Mouse (Mus musculus): ENCODE measurements around the gene Cxadr.
A peak's percentile ranks its signal among the peaks of the same experiment; 100 is the strongest.
"Not testable (repeated sequence)": the region's sequence is repeated elsewhere in the genome, so short reads cannot be mapped to it uniquely, and the experiment has no call there.

Gene Cxadr

GRCm38 (mm10) chr16:78307476-78308192 is 6.3 kb downstream of the Cxadr start:
- no peak for DNase-seq

- no peak for DNase-seq
Observed at GRCm38 (mm10) chr16:78309258-78309657, 8.0 kb downstream of the Cxadr start.

GRCm38 (mm10) chr16:78313135-78313887 is 12.0 kb downstream of the Cxadr start:
- DNase-seq: no peak

- no peak for DNase-seq
Observed at GRCm38 (mm10) chr16:78314026-78314425, 12.7 kb downstream of the Cxadr start.

GRCm38 (mm10) chr16:78316849-78317248 is 15.6 kb downstream of the Cxadr start:
- DNase-seq: peak; percentile 43 to 47

- DNase-seq: no peak
Observed at GRCm38 (mm10) chr16:78317960-78318359, 16.7 kb downstream of the Cxadr start.

- no peak for DNase-seq
Observed at GRCm38 (mm10) chr16:78319711-78320110, 18.4 kb downstream of the Cxadr start.

GRCm38 (mm10) chr16:78321559-78321958 is 20.3 kb downstream of the Cxadr start:
- DNase-seq: no peak

GRCm38 (mm10) chr16:78322140-78322539 is 20.9 kb downstream of the Cxadr start:
- DNase-seq: no peak

- no peak for DNase-seq
Observed at GRCm38 (mm10) chr16:78325972-78326848, 24.9 kb downstream of the Cxadr start.

GRCm38 (mm10) chr16:78327562-78327961 is 26.3 kb downstream of the Cxadr start:
- no peak for DNase-seq

GRCm38 (mm10) chr16:78327999-78328398 is 26.7 kb downstream of the Cxadr start:
- no peak for DNase-seq

GRCm38 (mm10) chr16:78337226-78337625 is 35.9 kb downstream of the Cxadr start:
- DNase-seq: no peak

- DNase-seq: no peak
Observed at GRCm38 (mm10) chr16:78341356-78341755, 40.1 kb downstream of the Cxadr start.

GRCm38 (mm10) chr16:78342767-78343166 is 41.5 kb downstream of the Cxadr start:
- DNase-seq: no peak

GRCm38 (mm10) chr16:78343792-78344191 is 42.5 kb downstream of the Cxadr start:
- no peak for DNase-seq

- DNase-seq: no peak
Observed at GRCm38 (mm10) chr16:78346662-78347327, 45.5 kb downstream of the Cxadr start.

GRCm38 (mm10) chr16:78347328-78347926 is 46.1 kb downstream of the Cxadr start:
- no peak for DNase-seq

GRCm38 (mm10) chr16:78357757-78358156 is 56.5 kb downstream of the Cxadr start:
- no peak for DNase-seq

GRCm38 (mm10) chr16:78361466-78361865 is 60.2 kb downstream of the Cxadr start:
- DNase-seq: no peak

GRCm38 (mm10) chr16:78364554-78364953 is 63.3 kb downstream of the Cxadr start:
- not testable (repeated sequence) for DNase-seq

GRCm38 (mm10) chr16:78371491-78372046 is 70.3 kb downstream of the Cxadr start:
- no peak for DNase-seq
